Mouse (Mus musculus) myocyte (in vitro differentiated cells): Measurements from ENCODE around the gene Cic. TPM values are rescaled to one million over a fixed set of nuclear protein-coding genes. Genes with fewer than 3 reads are reported as not detected.
A peak's percentile ranks its signal among the peaks of the same experiment; 100 is the strongest.

Experiments used
- H3K27me3 ChIP-seq: one replicate; pipeline ENCODE4 v1.6.1; 2011; ENCODE audit not compliant: control insufficient read depth, insufficient read depth, insufficient read length
- H3K36me3 ChIP-seq: one replicate; pipeline ENCODE4 v1.6.1; 2011; ENCODE audit not compliant: control insufficient read depth, insufficient read depth
- H3K4me2 ChIP-seq: one replicate; pipeline ENCODE4 v1.6.1; 2011; ENCODE audit warnings: low read depth, control low read depth
- H3K4me3 ChIP-seq: one replicate; pipeline ENCODE4 v1.5.1; 2011; ENCODE audit warnings: mild to moderate bottlenecking, control low read depth, moderate library complexity
- H3K79me2 ChIP-seq: one replicate; pipeline ENCODE4 v1.6.1; 2011; ENCODE audit not compliant: control insufficient read depth, insufficient read depth
- H3ac ChIP-seq: one replicate; pipeline ENCODE4 v1.6.1; 2011; ENCODE audit not compliant: control insufficient read depth, insufficient read length
- CEBPB ChIP-seq: IDR thresholded peaks from 2 replicates; pipeline ENCODE4 v1.6.1; 2011; ENCODE audit warnings: mild to moderate bottlenecking, moderate library complexity; ENCODE audit not compliant: poor library complexity, insufficient read depth, severe bottlenecking
- E2F4 ChIP-seq: IDR thresholded peaks from one replicate; pipeline ENCODE4 v1.6.1; 2011; ENCODE audit warnings: mild to moderate bottlenecking, control low read depth, moderate library complexity; ENCODE audit not compliant: insufficient read depth
- MAX ChIP-seq: IDR thresholded peaks from one replicate; pipeline ENCODE4 v1.6.1; 2011; ENCODE audit warnings: low read depth, mild to moderate bottlenecking, control low read depth
- MYOD1 ChIP-seq, 3 experiments: IDR thresholded peaks; one replicate each; pipeline ENCODE4 v1.6.1; 2011; ENCODE audit warnings: control low read depth in 2 of 3, low read depth in 2 of 3, mild to moderate bottlenecking in 2 of 3, moderate library complexity in 1 of 3; ENCODE audit not compliant: insufficient read length in 2 of 3, control insufficient read depth in 1 of 3
- MYOG ChIP-seq, 3 experiments: IDR thresholded peaks; one replicate each; pipeline ENCODE4 v1.6.1; 2011; ENCODE audit warnings: control low read depth in 2 of 3, low read depth in 2 of 3, mild to moderate bottlenecking in 2 of 3; ENCODE audit not compliant: insufficient read length in 2 of 3, control insufficient read depth in 1 of 3, insufficient read depth in 1 of 3
- POLR2A ChIP-seq: IDR thresholded peaks from one replicate; pipeline ENCODE4 v1.6.1; 2011; ENCODE audit warnings: low read depth, mild to moderate bottlenecking, control low read depth, moderate library complexity; ENCODE audit not compliant: insufficient read length
- POLR2AphosphoS2 ChIP-seq: IDR thresholded peaks from one replicate; pipeline ENCODE4 v1.6.1; 2011; ENCODE audit warnings: low read depth, control low read depth; ENCODE audit not compliant: insufficient read length
- REST ChIP-seq: IDR thresholded peaks from one replicate; pipeline ENCODE4 v1.6.1; 2011; ENCODE audit warnings: mild to moderate bottlenecking, control low read depth, moderate library complexity; ENCODE audit not compliant: insufficient read depth, insufficient read length
- SRF ChIP-seq: IDR thresholded peaks from one replicate; pipeline ENCODE4 v1.6.1; 2011; ENCODE audit warnings: low read depth; ENCODE audit not compliant: control insufficient read depth, insufficient read length
- TCF12 ChIP-seq: IDR thresholded peaks from one replicate; pipeline ENCODE4 v1.6.1; 2011; ENCODE audit warnings: mild to moderate bottlenecking, control low read depth; ENCODE audit not compliant: poor library complexity, insufficient read depth, severe bottlenecking
- TCF3 ChIP-seq: IDR thresholded peaks from one replicate; pipeline ENCODE4 v1.6.1; 2011; ENCODE audit warnings: low read depth, control low read depth; ENCODE audit not compliant: insufficient read length
- USF1 ChIP-seq: IDR thresholded peaks from one replicate; pipeline ENCODE4 v1.6.1; 2011; ENCODE audit warnings: low read depth, mild to moderate bottlenecking, control low read depth, moderate library complexity
- polyA plus RNA-seq: library from polyadenylated mRNA; unstranded; fragments of >200 nt; fragmentation: generic; extraction: Trizol; gene quantifications from one replicate; pipeline ENCODE4 v1.2.1, GENCODE M21; 2012; ENCODE audit warnings: missing spikeins

The Cic gene
- polyA plus RNA-seq, 1 experiment: 65.8 TPM

DNA sequence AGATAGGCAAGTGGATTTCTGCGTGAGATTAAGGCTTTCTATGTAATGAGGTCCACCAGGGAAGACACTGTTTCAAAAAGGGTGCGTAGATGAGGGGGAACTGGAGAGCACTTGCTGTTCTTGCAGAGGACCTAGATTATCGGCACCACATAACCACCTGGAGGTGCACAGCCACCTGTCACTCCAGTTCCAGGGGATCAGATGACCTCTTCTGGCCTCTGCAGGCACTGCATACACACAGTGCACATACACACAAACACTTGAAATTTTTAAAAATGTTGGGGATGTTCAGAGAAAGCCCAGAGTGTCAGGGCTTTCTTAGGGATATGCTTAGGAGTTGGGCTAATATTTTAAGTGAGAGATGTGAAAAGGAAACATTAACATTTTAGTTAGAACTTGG lies 22.4 kb downstream of the Cic start:
- Histone ChIP-seq H3K27me3 (no peaks in the 10 kb centered on the region), H3K4me3 (no peak overlapping the region), H3K36me3 (peaks cover 16% of the 10 kb centered on the region), H3K4me2 (no peak overlapping the region), H3K79me2 (no peaks in the 10 kb centered on the region), H3ac (no peak overlapping the region)
- no peak for TF ChIP-seq CEBPB
- TF ChIP-seq USF1: no peak
- no peak for TF ChIP-seq REST
- no peak for TF ChIP-seq TCF12
- TF ChIP-seq POLR2AphosphoS2: no peak
- TF ChIP-seq MAX: no peak
- TF ChIP-seq MYOG (IDR thresholded peaks at IDR 0.05; ENCODE audit: control insufficient read depth in 1 of 3, insufficient read depth in 1 of 3, insufficient read length in 2 of 3, low read depth in 2 of 3): no peak
- TF ChIP-seq POLR2A: no peak
- no peak for TF ChIP-seq MYOD1 (IDR thresholded peaks at IDR 0.05; ENCODE audit: control insufficient read depth in 1 of 3, insufficient read length in 2 of 3, low read depth in 2 of 3)
- no peak for TF ChIP-seq E2F4

DNA sequence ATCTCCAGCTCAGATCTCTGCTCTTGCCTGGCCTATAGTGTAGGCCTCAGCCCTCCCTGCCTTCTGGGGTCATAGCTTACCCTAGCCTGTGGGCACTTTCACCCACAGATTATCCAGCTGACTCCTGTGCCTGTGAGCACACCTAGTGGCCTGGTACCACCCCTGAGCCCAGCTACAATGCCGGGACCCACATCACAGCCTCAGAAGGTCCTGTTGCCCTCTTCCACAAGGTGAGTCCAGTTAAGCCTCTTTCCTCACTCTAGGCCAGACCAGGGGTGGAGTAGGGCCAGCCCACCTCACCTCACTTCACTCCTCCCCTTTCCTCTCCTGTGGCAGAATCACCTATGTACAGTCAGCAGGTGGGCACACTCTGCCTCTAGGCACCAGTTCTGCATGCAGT lies 23.0 kb downstream of the Cic start:
- Histone ChIP-seq H3K27me3 (no peaks in the 10 kb centered on the region), H3K36me3 (peaks cover 16% of the 10 kb centered on the region), H3K4me3 (no peak overlapping the region), H3K79me2 (no peaks in the 10 kb centered on the region), H3ac (no peak overlapping the region), H3K4me2 (no peak overlapping the region)
- peak; percentile 54 for TF ChIP-seq POLR2AphosphoS2
- no peak for TF ChIP-seq MYOD1 (IDR thresholded peaks at IDR 0.05; ENCODE audit: control insufficient read depth in 1 of 3, insufficient read length in 2 of 3, low read depth in 2 of 3)
- TF ChIP-seq TCF3: no peak

DNA sequence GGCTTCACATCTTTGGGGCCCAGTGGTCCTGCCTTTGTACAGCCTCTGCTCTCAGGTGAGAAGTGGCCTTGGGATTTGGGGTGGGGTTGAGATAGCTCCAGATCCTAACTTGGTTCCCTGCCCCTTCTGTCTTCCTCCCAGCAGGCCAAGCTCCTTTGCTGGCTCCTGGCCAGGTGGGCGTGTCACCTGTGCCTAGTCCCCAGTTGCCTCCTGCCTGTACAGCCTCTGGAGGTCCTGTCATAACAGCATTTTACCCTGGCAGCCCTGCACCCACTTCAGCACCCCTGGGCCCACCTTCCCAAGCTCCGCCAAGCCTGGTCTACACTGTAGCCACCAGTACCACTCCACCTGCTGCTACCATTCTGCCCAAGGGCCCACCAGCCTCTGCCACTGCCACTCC lies 23.4 kb downstream of the Cic start:
- no peak overlapping the region for H3ac ChIP-seq
- no peak overlapping the region for H3K4me2 ChIP-seq
- peaks cover 15% of the 10 kb centered on the region for H3K36me3 ChIP-seq
- no peaks in the 10 kb centered on the region for H3K79me2 ChIP-seq
- H3K4me3 ChIP-seq: no peak overlapping the region
- TF ChIP-seq POLR2A (no peak), POLR2AphosphoS2 (no peak), CEBPB (no peak), USF1 (no peak), MYOD1 (IDR thresholded peaks at IDR 0.05; ENCODE audit: control insufficient read depth in 1 of 3, insufficient read length in 2 of 3, low read depth in 2 of 3) (no peak), REST (no peak), SRF (no peak)
- H3K27me3 ChIP-seq: no peaks in the 10 kb centered on the region

DNA sequence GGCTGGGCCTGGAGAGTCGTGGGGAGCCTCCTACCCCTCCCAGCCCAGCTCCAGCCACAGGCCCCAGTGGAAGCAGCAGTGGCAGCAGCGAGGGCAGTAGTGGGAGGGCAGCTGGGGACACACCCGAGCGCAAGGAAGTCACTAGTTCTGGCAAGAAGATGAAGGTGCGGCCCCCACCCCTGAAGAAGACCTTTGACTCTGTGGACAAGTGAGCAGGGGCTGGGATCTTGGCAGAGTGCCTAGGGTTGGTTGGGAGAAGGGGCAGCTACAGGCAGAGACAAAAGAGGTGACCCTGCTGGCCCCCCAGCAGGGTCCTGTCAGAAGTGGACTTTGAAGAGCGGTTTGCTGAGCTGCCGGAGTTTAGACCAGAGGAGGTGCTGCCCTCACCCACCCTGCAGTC lies 24.6 kb downstream of the Cic start:
- H3K27me3 ChIP-seq: no peaks in the 10 kb centered on the region
- no peak overlapping the region for H3K4me2 ChIP-seq
- peaks cover 8% of the 10 kb centered on the region for H3K36me3 ChIP-seq
- no peak for TF ChIP-seq TCF3
- no peak for TF ChIP-seq SRF
- TF ChIP-seq USF1: no peak
- TF ChIP-seq MAX: no peak
- no peaks in the 10 kb centered on the region for H3K79me2 ChIP-seq
- H3K4me3 ChIP-seq: no peak overlapping the region
- H3ac ChIP-seq: no peak overlapping the region

DNA sequence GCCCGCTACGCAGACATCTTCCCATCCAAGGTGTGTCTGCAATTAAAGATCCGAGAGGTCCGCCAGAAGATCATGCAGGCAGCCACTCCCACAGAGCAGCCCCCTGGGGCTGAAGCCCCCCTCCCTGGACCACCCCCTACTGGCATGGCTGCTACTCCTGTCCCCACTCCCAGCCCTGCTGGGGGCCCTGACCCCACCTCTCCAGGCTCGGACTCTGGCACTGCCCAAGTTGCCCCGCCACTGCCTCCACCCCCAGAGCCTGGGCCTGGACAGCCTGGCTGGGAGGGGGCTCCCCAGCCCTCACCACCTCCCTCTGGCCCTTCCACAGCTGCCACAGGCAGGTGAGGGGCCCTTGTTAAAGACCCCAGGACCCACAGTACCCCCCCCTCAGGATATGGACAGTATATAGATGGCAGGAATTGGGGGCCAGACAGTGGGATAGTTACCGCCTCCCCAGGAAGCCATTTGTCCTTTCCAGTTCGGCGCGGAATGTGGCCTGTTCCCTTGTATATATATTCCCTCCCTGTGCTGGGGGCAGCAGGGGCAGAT lies 25.8 kb downstream of the Cic start:
- no peak overlapping the region for H3K4me2 ChIP-seq
- H3K27me3 ChIP-seq: no peaks in the 10 kb centered on the region
- H3K4me3 ChIP-seq: no peak overlapping the region
- peaks cover 8% of the 10 kb centered on the region for H3K36me3 ChIP-seq
- TF ChIP-seq MAX: no peak
- no peak for TF ChIP-seq REST
- no peak for TF ChIP-seq CEBPB
- TF ChIP-seq TCF12: no peak
- no peak for TF ChIP-seq E2F4
- TF ChIP-seq POLR2AphosphoS2: no peak
- TF ChIP-seq MYOD1 (IDR thresholded peaks at IDR 0.05; ENCODE audit: control insufficient read depth in 1 of 3, insufficient read length in 2 of 3, low read depth in 2 of 3): no peak
- TF ChIP-seq USF1: no peak
- TF ChIP-seq TCF3: no peak
- no peak for TF ChIP-seq MYOG (IDR thresholded peaks at IDR 0.05; ENCODE audit: control insufficient read depth in 1 of 3, insufficient read depth in 1 of 3, insufficient read length in 2 of 3, low read depth in 2 of 3)
- TF ChIP-seq SRF: no peak
- no peak for TF ChIP-seq POLR2A
- no peaks in the 10 kb centered on the region for H3K79me2 ChIP-seq
- no peak overlapping the region for H3ac ChIP-seq

DNA sequence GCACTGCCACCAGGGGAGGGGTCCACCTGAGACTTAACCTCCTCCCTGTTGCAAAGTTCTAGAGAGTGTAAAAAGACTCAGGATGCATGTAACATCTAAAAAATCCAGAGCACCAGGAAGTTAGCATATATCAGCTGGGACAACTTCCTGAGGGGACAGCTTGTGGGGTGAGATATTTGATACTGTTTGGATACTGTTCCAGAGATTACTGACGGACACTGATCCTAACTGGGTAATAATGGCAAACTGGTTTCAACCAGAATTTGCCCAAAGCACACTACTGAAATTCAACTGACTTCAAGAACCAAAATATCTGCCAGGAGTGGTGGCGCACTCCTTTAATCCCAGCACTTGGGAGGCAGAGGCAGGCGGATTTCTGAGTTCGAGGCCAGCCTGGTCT lies 27.0 kb downstream of the Cic start:
- no peak overlapping the region for H3ac ChIP-seq
- no peak overlapping the region for H3K4me3 ChIP-seq
- H3K27me3 ChIP-seq: no peaks in the 10 kb centered on the region
- H3K36me3 ChIP-seq: peaks cover 5% of the 10 kb centered on the region
- H3K4me2 ChIP-seq: no peak overlapping the region
- TF ChIP-seq MAX: no peak
- TF ChIP-seq POLR2A: peak; percentile 11
- H3K79me2 ChIP-seq: no peaks in the 10 kb centered on the region
